Mouse (Mus musculus): ENCODE measurements at regions not wholly inside any gene's neighbourhood (a gene's known extent, or its start where the extent isn't known, plus 50 kb on each side); places are given as distances from the start of the nearest gene placed in this dataset.

DNA sequence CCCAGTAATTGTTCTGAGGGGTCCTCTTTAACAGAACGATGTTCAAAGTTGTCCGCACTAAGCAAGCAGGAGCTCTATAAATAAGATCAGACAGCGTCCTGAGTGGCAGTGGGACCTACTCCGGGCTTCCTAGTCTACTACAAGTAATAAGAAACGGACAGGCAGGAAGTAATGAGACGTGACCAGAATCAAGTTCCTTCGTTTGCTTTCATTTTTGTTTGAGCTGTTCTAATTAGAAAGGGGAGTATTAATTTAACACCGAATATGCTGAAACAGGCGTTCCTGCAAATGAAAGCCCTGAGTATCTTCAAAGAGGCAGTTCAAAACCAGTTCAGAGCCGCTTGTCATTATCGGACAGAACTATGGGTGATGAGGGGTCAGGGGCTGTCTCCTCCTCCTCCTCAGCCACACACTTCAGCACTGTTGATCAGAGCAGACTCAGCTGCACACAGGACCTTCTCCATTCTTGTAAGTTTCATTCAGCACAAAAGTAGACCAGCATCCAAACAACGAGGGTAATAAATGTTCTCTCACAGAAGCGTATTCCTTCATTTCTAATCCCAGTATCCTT lies 439.2 kb upstream of the Intu start:
- no peak for TF ChIP-seq USF1 (IDR thresholded peaks at IDR 0.05; ENCODE audit: low read depth)
- no peak for TF ChIP-seq POLR2A (IDR thresholded peaks at IDR 0.05; ENCODE audit: insufficient read length, low read depth)

Measured in myocyte (in vitro differentiated cells).